In genomic region chr2:105691296-105691695, GRCm38 (mm10) we compare ENCODE assay signal across 20 mouse cellular contexts. TPM values are rescaled to one million over a fixed set of nuclear protein-coding genes. Genes with fewer than 3 reads are reported as not detected.
DNase-seq lines count a peak whose midpoint lies in the region; ATAC-seq and TF ChIP-seq lines count a peak whose summit lies in the region.
"Had no signal": no experiment of that assay in that cellular context is flagged by ENCODE, and none has a peak within 500 bp of the region (broad histone marks: within the 10 kb centered on the region; RNA-seq: fewer than 3 reads in every experiment).

No protein-coding gene starts in this region.

- H3K4me3 ChIP-seq in forebrain, embryonic 10.5 days = no peak overlapping the region
- no peak overlapping the region for H3K4me3 ChIP-seq in forebrain, embryonic 15.5 days
- peak overlapping the region; percentile 27; the same call in 1 of the 2 replicates for H3K4me3 ChIP-seq in E14TG2a.4 (replicated peaks; ENCODE audit: low read length)
- H3K4me3 ChIP-seq in forebrain, embryonic 13.5 days = no peak overlapping the region
- H3K4me3 ChIP-seq in layer of hippocampus, adult 2 months = no peak overlapping the region
- H3K4me3 ChIP-seq: embryonic facial prominence, embryonic 13.5 days; heart, embryonic 10.5 days; neural tube, embryonic 12.5 days had no signal

- no peaks in the 10 kb centered on the region for H3K9me3 ChIP-seq in forebrain, embryonic 10.5 days
- no peaks in the 10 kb centered on the region for H3K9me3 ChIP-seq in forebrain, embryonic 15.5 days
- no peaks in the 10 kb centered on the region for H3K9me3 ChIP-seq in E14TG2a.4 (ENCODE audit: low read length)
- no peaks in the 10 kb centered on the region for H3K9me3 ChIP-seq in forebrain, embryonic 13.5 days (replicated peaks)
- H3K9me3 ChIP-seq: embryonic facial prominence, embryonic 13.5 days; heart, embryonic 10.5 days; neural tube, embryonic 12.5 days had no signal

- 15% methylated on average over 10 of the region's 10 CpGs for WGBS in forebrain, embryonic 10.5 days
- WGBS in forebrain, embryonic 15.5 days = 15% methylated on average over 10 of the region's 10 CpGs
- WGBS in forebrain, embryonic 13.5 days = 14% methylated on average over 10 of the region's 10 CpGs

- H3K27ac ChIP-seq in forebrain, embryonic 10.5 days = peak overlapping the region; percentile 63
- H3K27ac ChIP-seq in forebrain, embryonic 15.5 days (replicated peaks) = no peak overlapping the region; the same call in 1 of the 2 replicates
- peak overlapping the region; percentile 49; the same call in 1 of the 2 replicates for H3K27ac ChIP-seq in forebrain, embryonic 13.5 days
- no peak overlapping the region for H3K27ac ChIP-seq in layer of hippocampus, adult 2 months
- H3K27ac ChIP-seq: embryonic facial prominence, embryonic 13.5 days; heart, embryonic 10.5 days; neural tube, embryonic 12.5 days had no signal

- peaks cover 68% of the 10 kb centered on the region for H3K36me3 ChIP-seq in forebrain, embryonic 10.5 days (replicated peaks)
- peaks cover 2% of the 10 kb centered on the region for H3K36me3 ChIP-seq in forebrain, embryonic 15.5 days
- peaks cover 42% of the 10 kb centered on the region for H3K36me3 ChIP-seq in E14TG2a.4 (ENCODE audit: insufficient read depth, low read length)
- H3K36me3 ChIP-seq in forebrain, embryonic 13.5 days (ENCODE audit: poor library complexity, severe bottlenecking) = peaks cover 38% of the 10 kb centered on the region
- H3K36me3 ChIP-seq: embryonic facial prominence, embryonic 13.5 days; heart, embryonic 10.5 days had no signal

- ATAC-seq in forebrain, embryonic 15.5 days (replicated peaks) = no peak
- no peak for ATAC-seq in forebrain, embryonic 13.5 days
- ATAC-seq: activated CD4-positive, CD25-positive, alpha-beta regulatory T cell, adult 4 months; inflammation-experienced regulatory T-cells, adult 6 months; liver, postnatal 0 days had no signal

- no peak for TF ChIP-seq CTCF in E14TG2a.4 (conservative IDR thresholded peaks at IDR 0.05; ENCODE audit: low read length)
- TF ChIP-seq CTCF in layer of hippocampus, adult 2 months (conservative IDR thresholded peaks at IDR 0.05) = no peak

- no peak for DNase-seq in forebrain, embryonic 10.5 days (ENCODE audit: extremely low spot score, low spot score)
- peak; percentile 93 for DNase-seq in R1 (ENCODE audit: low read depth, low spot score)
- no peak for DNase-seq in Muller cell, postnatal 12 days (ENCODE audit: inconsistent ontology term)
- DNase-seq in layer of hippocampus, adult 2 months (ENCODE audit: low spot score in 2 of 2) = no peak
- DNase-seq: adrenal gland, postnatal 36 days; heart, postnatal 14 days; kidney, adult 9 months; kidney, postnatal 4 days; liver, postnatal 0 days; right cerebral cortex, postnatal 4 days; thymus, adult 2 months had no signal

- H3K27me3 ChIP-seq in forebrain, embryonic 10.5 days (ENCODE audit: poor library complexity, severe bottlenecking) = peaks cover 76% of the 10 kb centered on the region
- peaks cover 9% of the 10 kb centered on the region; the same call in 1 of the 2 replicates for H3K27me3 ChIP-seq in forebrain, embryonic 15.5 days
- peaks cover 9% of the 10 kb centered on the region; the same call in 1 of the 2 replicates for H3K27me3 ChIP-seq in E14TG2a.4 (ENCODE audit: insufficient read depth, low read length)
- H3K27me3 ChIP-seq in forebrain, embryonic 13.5 days = peaks cover 45% of the 10 kb centered on the region

- H3K4me1 ChIP-seq in forebrain, embryonic 10.5 days = peaks cover 73% of the 10 kb centered on the region
- peaks cover 49% of the 10 kb centered on the region for H3K4me1 ChIP-seq in forebrain, embryonic 15.5 days
- H3K4me1 ChIP-seq in E14TG2a.4 (replicated peaks; ENCODE audit: low read depth, low read length) = peaks cover 92% of the 10 kb centered on the region
- peaks cover 55% of the 10 kb centered on the region for H3K4me1 ChIP-seq in forebrain, embryonic 13.5 days

- no peak overlapping the region for H3K9ac ChIP-seq in forebrain, embryonic 15.5 days (replicated peaks)
- no peak overlapping the region for H3K9ac ChIP-seq in forebrain, embryonic 13.5 days
- H3K9ac ChIP-seq: embryonic facial prominence, embryonic 13.5 days; liver, postnatal 0 days; neural tube, embryonic 12.5 days had no signal

- no peak overlapping the region for H3K4me2 ChIP-seq in forebrain, embryonic 15.5 days (replicated peaks)
- peak overlapping the region; percentile 12; the same call in 1 of the 2 replicates for H3K4me2 ChIP-seq in forebrain, embryonic 13.5 days
- H3K4me2 ChIP-seq: embryonic facial prominence, embryonic 13.5 days had no signal

RNA-seq across cellular contexts. Expression of gene Pax6, which starts 22.6 kb away (rescaled TPM):
- polyA plus RNA-seq in forebrain, embryonic 10.5 days (2016; fragmentation: Nextera tagmentation; extraction: Ambion mirVana) = 76.8 and 79.6 TPM in 2 replicates
- 45.0 and 57.0 TPM in 2 replicates for polyA plus RNA-seq in forebrain, embryonic 15.5 days (2015; fragmentation: Nextera tagmentation; extraction: Ambion mirVana)
- 87.1 and 92.7 TPM in 2 replicates for polyA plus RNA-seq in forebrain, embryonic 13.5 days (2015; fragmentation: Nextera tagmentation; extraction: Ambion mirVana)
- total RNA-seq in layer of hippocampus, adult 2 months (2021) = 10 to 100 TPM; 10.5 to 13.5 TPM
- total RNA-seq: adrenal gland, postnatal 36 days; gastrocnemius, adult 8-10 months; heart, postnatal 14 days had no signal
- polyA plus RNA-seq: liver, postnatal 0 days had no signal

Comparison
In these comparisons a context has a peak if more than half of its experiments do, and no peak if none do; other contexts are left out.
1. H3K27ac ChIP-seq: peak in forebrain, embryonic 10.5 days (single experiment) and forebrain, embryonic 13.5 days (single experiment); none in forebrain, embryonic 15.5 days (single experiment) and layer of hippocampus, adult 2 months (single experiment).